Mouse (Mus musculus) large intestine, adult 2 months (tissue): Measurements from ENCODE around the gene BC005624. TPM values are rescaled to one million over a fixed set of nuclear protein-coding genes. Genes with fewer than 3 reads are reported as not detected.
"Not testable (repeated sequence)": the region's sequence is repeated elsewhere in the genome, so short reads cannot be mapped to it uniquely, and the experiment has no call there.

ENCODE experiments used
- DNase-seq: peaks from one replicate; pipeline ENCODE4 v3.0.0-alpha.2; 2012; ENCODE audit warnings: low read depth, low spot score
- WGBS: fragments of 180-500 bp; shearing (Covaris S2); methylation state at CpG from one replicate; pipeline ENCODE4 v1.1.7; 2018; 5-methylcytosine and 5-hydroxymethylcytosine counted together
- polyA plus RNA-seq: library from polyadenylated mRNA; depleted of rRNA; stranded (reverse); fragments of >200 nt; gene quantifications from 2 replicates; pipeline ENCODE4 v1.2.3, GENCODE M21; 2012; rRNA removed

The BC005624 gene
- polyA plus RNA-seq, 1 experiment = 18.5 TPM

- no peak for DNase-seq
- WGBS = 85% methylated on average over 6 of the region's 6 CpGs
Measured at GRCm38 (mm10) chr2:30933032-30933431, 49.0 kb downstream of the BC005624 start.

DNA sequence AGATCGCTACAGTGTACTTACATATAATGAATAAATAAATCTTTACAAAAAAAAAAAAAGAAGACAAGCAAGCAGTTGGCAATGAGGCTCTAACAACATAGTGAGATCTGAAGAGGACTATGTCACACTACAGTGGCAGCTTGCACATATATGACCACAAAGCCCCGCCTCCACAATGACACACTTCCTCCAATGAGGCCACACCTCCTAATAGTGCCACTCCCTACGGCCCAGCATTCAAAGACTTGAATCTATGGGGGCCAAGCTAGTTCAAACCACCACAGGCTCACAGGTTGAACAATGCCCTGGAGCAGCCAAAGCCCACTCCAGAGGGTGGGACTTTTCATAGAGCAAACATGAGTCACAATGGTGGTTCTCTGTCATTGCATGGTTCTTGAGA is 50.1 kb downstream of the BC005624 start:
- no peak for DNase-seq
- 79% methylated on average over 3 of the region's 3 CpGs for WGBS

GRCm38 (mm10) chr2:30930846-30931245 is 51.2 kb downstream of the BC005624 start:
- 90% methylated on average over 2 of the region's 2 CpGs for WGBS
- DNase-seq = not testable (repeated sequence)

DNA sequence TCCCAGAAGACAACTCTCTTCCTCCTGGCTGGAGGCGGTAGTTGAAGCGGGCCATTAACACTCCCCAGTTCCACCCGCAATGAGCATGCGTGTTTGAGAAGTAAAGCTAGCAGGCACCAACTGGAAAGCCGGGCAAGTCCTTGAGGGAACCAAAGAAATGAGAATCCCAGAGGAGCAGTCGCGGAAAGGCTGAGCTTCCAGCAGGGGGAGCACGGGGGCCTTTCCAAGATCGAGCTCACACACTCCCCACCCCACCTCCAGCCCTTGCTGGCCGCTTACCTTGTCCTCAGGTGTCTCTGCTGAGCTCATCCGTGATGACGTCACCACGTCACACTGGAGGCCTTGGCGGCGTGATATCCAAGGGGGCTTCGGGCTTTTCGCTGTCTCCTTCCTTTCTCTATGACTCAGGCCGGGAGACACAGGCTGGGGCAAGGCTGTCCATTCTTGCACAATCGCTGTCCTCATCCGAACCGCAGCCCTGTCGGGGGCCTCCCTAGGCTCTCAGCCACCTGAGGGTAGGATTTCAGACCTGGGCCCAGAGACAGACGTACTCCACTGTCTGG is 52.4 kb downstream of the BC005624 start, which contains the start of gene Ptges:
Gene Ptges (minus strand): TSS at position 381 of the 563 bp plus-strand sequence.
- peak; percentile 79 for DNase-seq
- 2% methylated on average over 23 of the region's 23 CpGs for WGBS

- DNase-seq = peak; percentile 80
- WGBS = 12% methylated on average over 12 of the region's 12 CpGs
Measured at GRCm38 (mm10) chr2:30928893-30929482, 53.0 kb downstream of the BC005624 start.

DNA sequence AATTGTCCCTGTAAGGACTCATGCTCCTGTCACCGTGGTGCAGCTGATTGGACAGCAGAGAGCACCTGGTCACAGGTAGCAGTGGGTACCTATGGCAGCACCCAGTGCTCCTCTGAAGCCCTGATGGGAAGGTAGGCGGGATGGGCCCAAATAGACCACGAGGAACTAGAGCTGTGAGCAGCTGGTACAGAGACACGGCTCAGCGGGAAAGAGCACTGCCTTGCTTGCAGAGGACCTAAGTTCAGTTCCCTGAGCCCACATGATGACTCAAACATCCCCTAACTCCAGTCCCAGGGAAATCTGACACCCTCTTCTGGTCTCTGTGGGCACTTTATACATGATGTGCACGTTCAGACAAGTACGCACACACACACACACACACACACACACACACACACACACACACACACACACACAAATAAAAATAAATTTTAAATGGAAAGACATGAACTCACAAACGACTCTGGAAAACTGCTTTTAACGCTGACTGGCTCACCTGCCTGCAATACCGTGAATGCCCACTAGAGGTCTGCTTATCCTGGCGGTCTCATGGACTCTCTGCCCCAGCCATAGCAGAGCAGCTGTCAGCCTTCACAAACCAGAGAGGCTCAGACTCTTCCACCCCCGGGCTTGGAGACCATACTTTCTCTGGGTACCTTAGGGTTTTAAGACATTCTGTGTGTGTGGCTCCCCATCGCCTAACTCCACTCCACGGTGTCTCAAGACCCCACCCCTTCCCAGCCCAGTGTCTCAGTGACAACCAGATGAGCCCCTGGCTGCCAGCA is 54.0 kb downstream of the BC005624 start:
- DNase-seq = no peak
- 27% methylated on average over 14 of the region's 14 CpGs for WGBS

DNA sequence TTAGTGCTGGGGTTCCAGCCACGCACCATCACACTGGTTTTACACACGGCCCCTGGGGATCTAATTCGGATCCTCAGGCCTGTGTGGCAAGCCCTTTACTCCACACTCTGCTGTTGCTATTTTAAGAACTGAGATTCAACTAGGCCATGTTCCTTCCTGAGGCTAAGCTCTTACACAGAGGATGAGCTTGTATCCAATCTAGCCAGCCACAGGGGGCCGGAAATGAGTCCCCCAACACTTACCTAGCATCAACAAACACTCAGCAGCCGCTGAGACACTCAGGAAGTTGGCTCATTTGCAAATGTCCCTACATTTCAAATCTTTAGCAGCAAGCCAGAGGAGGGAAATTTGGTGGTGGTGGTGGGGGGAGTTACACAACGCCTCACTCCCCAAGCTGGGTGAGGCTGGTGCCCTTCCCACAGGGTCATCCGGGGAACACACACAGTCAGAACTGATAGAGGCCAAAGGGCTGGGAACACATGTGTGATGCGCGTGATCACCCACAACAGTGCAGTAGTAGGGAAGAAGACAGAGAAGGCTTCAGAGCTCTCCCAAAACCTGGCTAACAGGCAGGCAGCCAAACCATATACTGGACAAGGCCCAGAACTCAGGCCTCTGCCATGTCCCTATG is 54.7 kb downstream of the BC005624 start:
- 69% methylated on average over 9 of the region's 9 CpGs for WGBS
- DNase-seq = no peak

DNA sequence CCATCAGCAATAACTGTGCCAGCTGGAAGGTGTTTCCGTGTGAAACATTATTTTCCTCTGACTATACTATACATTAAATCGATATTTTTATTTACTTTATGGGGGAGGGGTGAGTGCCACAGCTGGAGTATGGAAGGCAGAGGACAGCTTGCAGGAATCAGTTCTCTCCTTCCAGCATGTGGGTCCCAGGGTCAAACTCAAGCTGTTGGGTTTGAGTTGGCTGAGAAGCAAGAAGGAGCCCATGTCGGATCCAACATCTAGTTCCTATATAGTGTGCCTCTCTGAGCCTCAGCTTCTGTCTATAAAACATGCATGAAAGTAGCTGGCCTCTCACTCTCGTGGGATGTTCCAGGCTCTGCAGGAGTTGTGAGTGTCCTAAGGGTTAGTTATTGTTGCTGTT is 55.6 kb downstream of the BC005624 start:
- no peak for DNase-seq
- 62% methylated on average over 4 of the region's 4 CpGs for WGBS

GRCm38 (mm10) chr2:30925181-30925580 is 56.8 kb downstream of the BC005624 start:
- WGBS = 80% methylated on average over 4 of the region's 4 CpGs
- DNase-seq = no peak

GRCm38 (mm10) chr2:30923099-30923498 is 58.9 kb downstream of the BC005624 start:
- no peak for DNase-seq
- 72% methylated on average over 3 of the region's 3 CpGs for WGBS

Other genes with a start within 250 kb of the BC005624 start
- gene 1700001O22Rik, start 178.5 kb downstream of the BC005624 start, polyA plus RNA-seq = 1.3 and 2.6 TPM in 2 replicates
- gene Ntmt1, start 174.4 kb downstream of the BC005624 start, polyA plus RNA-seq = 21.3 and 24.4 TPM in 2 replicates
- gene Asb6, start 151.9 kb downstream of the BC005624 start, polyA plus RNA-seq = 21.4 and 30.1 TPM in 2 replicates
- gene Prrx2, start 147.2 kb downstream of the BC005624 start, polyA plus RNA-seq = 2.5 and 3.2 TPM in 2 replicates
- 9.6 and 11.4 TPM in 2 replicates for gene Ptges, start 52.3 kb downstream of the BC005624 start, polyA plus RNA-seq
- 14.3 and 18.1 TPM in 2 replicates for gene Tor1b, start 29.2 kb downstream of the BC005624 start, polyA plus RNA-seq
- gene Tor1a, start 14.3 kb downstream of the BC005624 start, polyA plus RNA-seq = 51.1 and 58.2 TPM in 2 replicates
- gene Usp20, start 78 bp upstream of the BC005624 start, polyA plus RNA-seq = 6.0 and 6.8 TPM in 2 replicates
- gene Fnbp1, start 159.8 kb upstream of the BC005624 start, polyA plus RNA-seq = 24.3 and 30.2 TPM in 2 replicates
- gene Gpr107, start 170.1 kb upstream of the BC005624 start, polyA plus RNA-seq = 26.6 and 35.9 TPM in 2 replicates